Mouse (Mus musculus) midbrain, embryonic 11.5 days (tissue): ENCODE measurements around the gene Parp11. TPM values are rescaled to one million over a fixed set of nuclear protein-coding genes. Genes with fewer than 3 reads are reported as not detected.

ENCODE experiments used
- ATAC-seq: fragments of 200-750 bp; cut with Nextera tagmentation; 2 replicates; pipeline ENCODE4 v1.8.0; 2017; ENCODE audit warnings: moderate TSS enrichment, moderate library complexity; ENCODE audit not compliant: low FRiP score
- DNase-seq: peaks from one replicate; pipeline ENCODE4 v3.0.0; 2015; ENCODE audit warnings: low spot score; ENCODE audit errors: missing footprints
- H3K27ac ChIP-seq: fragments of 300-500 bp; sonication (generic); 2 replicates; pipeline ENCODE4 v1.5.1; 2014; ENCODE audit warnings: low read depth, low read length
- H3K27me3 ChIP-seq: fragments of 300-500 bp; sonication (generic); 2 replicates; pipeline ENCODE4 v1.6.1; 2014; ENCODE audit warnings: mild to moderate bottlenecking, low read length, moderate library complexity, mixed read lengths; ENCODE audit not compliant: control insufficient read depth, insufficient read depth
- H3K36me3 ChIP-seq: fragments of 300-500 bp; sonication (generic); 2 replicates; pipeline ENCODE4 v1.6.1; 2014; ENCODE audit warnings: mild to moderate bottlenecking, low read length, moderate library complexity, mixed read lengths; ENCODE audit not compliant: control insufficient read depth, insufficient read depth
- H3K4me1 ChIP-seq: fragments of 300-500 bp; sonication (generic); 2 replicates; pipeline ENCODE4 v1.6.1; 2014; ENCODE audit warnings: low read length; ENCODE audit not compliant: control insufficient read depth, insufficient read depth
- H3K4me2 ChIP-seq: fragments of 300-500 bp; sonication (generic); 2 replicates; pipeline ENCODE4 v1.6.1; 2014; ENCODE audit warnings: mild to moderate bottlenecking, moderate library complexity
- H3K4me3 ChIP-seq: fragments of 300-500 bp; sonication (generic); 2 replicates; pipeline ENCODE4 v1.5.1; 2014; ENCODE audit warnings: low read depth, low read length
- H3K9ac ChIP-seq: fragments of 300-500 bp; sonication (generic); 2 replicates; pipeline ENCODE4 v1.6.1; 2014; ENCODE audit warnings: low read length
- H3K9me3 ChIP-seq: fragments of 300-500 bp; sonication (generic); 2 replicates; pipeline ENCODE4 v1.6.1; 2016; ENCODE audit warnings: low read length; ENCODE audit not compliant: control insufficient read depth
- WGBS: fragments of 180-500 bp; shearing (Covaris S2); extraction: QIAGEN DNeasy Blood & Tissue Kit; methylation state at CpG from one replicate; pipeline ENCODE4 v1.1.7; 2014; 5-methylcytosine and 5-hydroxymethylcytosine counted together
- polyA plus RNA-seq: library from polyadenylated mRNA; unstranded; fragments of >200 nt; fragmentation: Nextera tagmentation; extraction: Ambion mirVana; gene quantifications from 2 replicates; pipeline ENCODE4 v1.2.1, GENCODE M21; 2014

Parp11 gene
- polyA plus RNA-seq, 1 experiment from 2014 or later: 64.9 TPM

- no peaks in the 10 kb centered on the region for H3K27me3 ChIP-seq
- ATAC-seq (no peak), DNase-seq (no peak)
- no peak overlapping the region for H3K4me3 ChIP-seq
- no peaks in the 10 kb centered on the region for H3K36me3 ChIP-seq
- no peak overlapping the region for H3K9ac ChIP-seq
- H3K9me3 ChIP-seq: no peaks in the 10 kb centered on the region
- H3K4me2 ChIP-seq: no peak overlapping the region
- WGBS: 78% methylated on average over 4 of the region's 4 CpGs
- H3K27ac ChIP-seq: no peak overlapping the region
- H3K4me1 ChIP-seq: no peaks in the 10 kb centered on the region
Observed at GRCm38 (mm10) chr6:127540517-127540916, 93.9 kb downstream of the Parp11 start.

GRCm38 (mm10) chr6:127541617-127542374 lies 95.2 kb downstream of the Parp11 start:
- peak; percentile 65; the same call in 1 of the 2 replicates for ATAC-seq
- no peaks in the 10 kb centered on the region for H3K4me1 ChIP-seq
- H3K4me2 ChIP-seq: no peak overlapping the region
- no peak overlapping the region for H3K9ac ChIP-seq
- no peak overlapping the region for H3K27ac ChIP-seq
- H3K4me3 ChIP-seq: no peak overlapping the region
- no peaks in the 10 kb centered on the region for H3K36me3 ChIP-seq
- no peaks in the 10 kb centered on the region for H3K27me3 ChIP-seq
- 39% methylated on average over 18 of the region's 18 CpGs for WGBS
- peak; percentile 92 for DNase-seq
- no peaks in the 10 kb centered on the region for H3K9me3 ChIP-seq

Other genes starting within 250 kb of the Parp11 start
- gene Cracr2a, start 114.5 kb downstream of the Parp11 start, polyA plus RNA-seq: 0.34 and 0.87 TPM in 2 replicates